Mouse (Mus musculus) stomach, embryonic 14.5 days (tissue): ENCODE results near the gene Tatdn2. TPM values are rescaled to one million over a fixed set of nuclear protein-coding genes. Genes with fewer than 3 reads are reported as not detected.

ENCODE experiments used
- ATAC-seq: fragments of 200-750 bp; cut with Nextera tagmentation; 2 replicates; pipeline ENCODE4 v1.8.0; 2017; ENCODE audit warnings: low read depth, moderate TSS enrichment; ENCODE audit not compliant: insufficient number of reproducible peaks, insufficient read depth, low FRiP score
- H3K27ac ChIP-seq: fragments of 300-500 bp; sonication (generic); 2 replicates; pipeline ENCODE4 v1.5.1; 2014; ENCODE audit warnings: mild to moderate bottlenecking, low read length, moderate library complexity, mixed read lengths
- H3K27me3 ChIP-seq: fragments of 300-500 bp; sonication (generic); 2 replicates; pipeline ENCODE4 v1.6.1; 2014; ENCODE audit warnings: low read length, control low read depth, mixed read lengths; ENCODE audit not compliant: control insufficient read depth, insufficient read depth
- H3K36me3 ChIP-seq: fragments of 300-500 bp; sonication (generic); 2 replicates; pipeline ENCODE4 v1.6.1; 2014; ENCODE audit warnings: mild to moderate bottlenecking, control low read depth, low read length, moderate library complexity, mixed read lengths; ENCODE audit not compliant: control insufficient read depth, insufficient read depth
- H3K4me1 ChIP-seq: fragments of 300-500 bp; sonication (generic); 2 replicates; pipeline ENCODE4 v1.6.1; 2014; ENCODE audit warnings: low read length, control low read depth, mixed read lengths; ENCODE audit not compliant: control insufficient read depth, insufficient read depth
- H3K4me2 ChIP-seq: fragments of 300-500 bp; sonication (generic); replicated peaks from 2 replicates; pipeline ENCODE4 v1.6.1; 2014; ENCODE audit warnings: low read depth, low read length, control low read depth
- H3K4me3 ChIP-seq: fragments of 300-500 bp; sonication (generic); 2 replicates; pipeline ENCODE4 v1.5.1; 2014; ENCODE audit warnings: low read depth, low read length, control low read depth
- H3K9ac ChIP-seq: fragments of 300-500 bp; sonication (generic); replicated peaks from 2 replicates; pipeline ENCODE4 v1.6.1; 2014; ENCODE audit warnings: low read depth, mild to moderate bottlenecking, control low read depth, low read length, moderate library complexity, mixed read lengths
- H3K9me3 ChIP-seq: fragments of 300-500 bp; sonication (generic); 2 replicates; pipeline ENCODE4 v1.6.1; 2016; ENCODE audit warnings: low read depth, low read length, control low read depth; ENCODE audit not compliant: control insufficient read depth
- WGBS: fragments of 180-500 bp; shearing (Covaris S2); extraction: QIAGEN DNeasy Blood & Tissue Kit; methylation state at CpG from one replicate; pipeline ENCODE4 v1.1.7; 2014; 5-methylcytosine and 5-hydroxymethylcytosine counted together
- polyA plus RNA-seq: library from polyadenylated mRNA; unstranded; fragments of >200 nt; fragmentation: Nextera tagmentation; extraction: Ambion mirVana; gene quantifications from 2 replicates; pipeline ENCODE4 v1.2.1, GENCODE M21; 2014

The Tatdn2 gene
- polyA plus RNA-seq, 1 experiment from 2014 or later, result 1.4 TPM

- H3K4me1 ChIP-seq, result peaks cover 8% of the 10 kb centered on the region
- WGBS, result 7% methylated on average over 41 of the region's 41 CpGs
- H3K27ac ChIP-seq, result 0 out of 2 replicates have a peak within 1 kb of the TSS, but pooled peaks have one; percentile 11
- no peaks in the 10 kb centered on the region for H3K9me3 ChIP-seq
- peak; percentile 75 for ATAC-seq
- H3K36me3 ChIP-seq, result peaks cover 12% of the 10 kb centered on the region
- H3K4me2 ChIP-seq, result peak within 1 kb of the TSS; percentile 92
- H3K4me3 ChIP-seq, result peak within 1 kb of the TSS; percentile 77
- H3K9ac ChIP-seq, result peak within 1 kb of the TSS; percentile 69
- no peaks in the 10 kb centered on the region for H3K27me3 ChIP-seq
These were observed 43.7 kb downstream of the Tatdn2 start, which contains the start of gene Sec13 for GRCm38 (mm10) chr6:113740236-113741217. Gene Sec13, minus strand, starts transcription at chr6:113740743.

- Histone ChIP-seq H3K4me2 (no peak overlapping the region), H3K4me3 (no peak overlapping the region), H3K9ac (no peak overlapping the region), H3K4me1 (peaks cover 8% of the 10 kb centered on the region), H3K27me3 (no peaks in the 10 kb centered on the region), H3K27ac (no peak overlapping the region), H3K9me3 (no peaks in the 10 kb centered on the region), H3K36me3 (peaks cover 3% of the 10 kb centered on the region)
- 65% methylated on average over 2 of the region's 2 CpGs for WGBS
- no peak for ATAC-seq
These were observed 44.6 kb downstream of the Tatdn2 start for GRCm38 (mm10) chr6:113741425-113741824.

- ATAC-seq, result no peak
- Histone ChIP-seq H3K27me3 (no peaks in the 10 kb centered on the region), H3K27ac (no peak overlapping the region), H3K4me3 (no peak overlapping the region), H3K36me3 (no peaks in the 10 kb centered on the region), H3K9ac (no peak overlapping the region), H3K4me2 (no peak overlapping the region), H3K9me3 (no peaks in the 10 kb centered on the region), H3K4me1 (peaks cover 8% of the 10 kb centered on the region)
- 71% methylated on average over 1 of the region's 1 CpGs for WGBS
These were observed 45.5 kb downstream of the Tatdn2 start for GRCm38 (mm10) chr6:113742321-113742720.

GRCm38 (mm10) chr6:113743111-113743510 is 46.3 kb downstream of the Tatdn2 start:
- Histone ChIP-seq H3K9ac (no peak overlapping the region), H3K27ac (no peak overlapping the region), H3K36me3 (no peaks in the 10 kb centered on the region), H3K9me3 (no peaks in the 10 kb centered on the region), H3K4me3 (no peak overlapping the region), H3K4me2 (no peak overlapping the region), H3K4me1 (peaks cover 8% of the 10 kb centered on the region), H3K27me3 (no peaks in the 10 kb centered on the region)
- WGBS, result 60% methylated on average over 1 of the region's 1 CpGs
- no peak for ATAC-seq

- H3K4me1 ChIP-seq, result no peaks in the 10 kb centered on the region
- no peaks in the 10 kb centered on the region for H3K27me3 ChIP-seq
- H3K4me3 ChIP-seq, result no peak overlapping the region
- H3K9me3 ChIP-seq, result no peaks in the 10 kb centered on the region
- H3K4me2 ChIP-seq, result no peak overlapping the region
- H3K9ac ChIP-seq, result no peak overlapping the region
- no peaks in the 10 kb centered on the region for H3K36me3 ChIP-seq
- no peak overlapping the region for H3K27ac ChIP-seq
- no peak for ATAC-seq
These were observed 48.3 kb downstream of the Tatdn2 start for GRCm38 (mm10) chr6:113745117-113745516.

GRCm38 (mm10) chr6:113747284-113747683 is 50.4 kb downstream of the Tatdn2 start:
- Histone ChIP-seq H3K27me3 (no peaks in the 10 kb centered on the region), H3K36me3 (no peaks in the 10 kb centered on the region), H3K4me3 (no peak overlapping the region), H3K9me3 (no peaks in the 10 kb centered on the region), H3K4me1 (no peaks in the 10 kb centered on the region), H3K27ac (no peak overlapping the region), H3K9ac (no peak overlapping the region), H3K4me2 (no peak overlapping the region)
- 83% methylated on average over 14 of the region's 14 CpGs for WGBS
- no peak for ATAC-seq

- Histone ChIP-seq H3K36me3 (no peaks in the 10 kb centered on the region), H3K4me3 (no peak overlapping the region), H3K9me3 (no peaks in the 10 kb centered on the region), H3K4me2 (peak overlapping the region; percentile 22; the same call in 1 of the 2 replicates), H3K4me1 (no peaks in the 10 kb centered on the region), H3K27ac (no peak overlapping the region), H3K27me3 (no peaks in the 10 kb centered on the region), H3K9ac (no peak overlapping the region)
- WGBS, result 26% methylated on average over 26 of the region's 26 CpGs
- no peak for ATAC-seq
These were observed 51.5 kb downstream of the Tatdn2 start for GRCm38 (mm10) chr6:113748351-113748750.

- Histone ChIP-seq H3K27me3 (no peaks in the 10 kb centered on the region), H3K4me2 (no peak overlapping the region), H3K27ac (no peak overlapping the region), H3K36me3 (no peaks in the 10 kb centered on the region), H3K4me3 (no peak overlapping the region), H3K9me3 (no peaks in the 10 kb centered on the region), H3K4me1 (no peaks in the 10 kb centered on the region), H3K9ac (no peak overlapping the region)
- WGBS, result 58% methylated on average over 17 of the region's 17 CpGs
- ATAC-seq, result no peak
These were observed 52.4 kb downstream of the Tatdn2 start for GRCm38 (mm10) chr6:113749119-113749685.
